Mouse (Mus musculus) gastrocnemius, postnatal 10 days (tissue): ENCODE measurements around the gene Nsmce4a. TPM values are rescaled to one million over a fixed set of nuclear protein-coding genes. Genes with fewer than 3 reads are reported as not detected.
"Not testable (repeated sequence)": the region's sequence is repeated elsewhere in the genome, so short reads cannot be mapped to it uniquely, and the experiment has no call there.

Experiments
- DNase-seq: peaks from one replicate; pipeline ENCODE4 v3.0.0; 2021; ENCODE audit warnings: mixed read lengths
- long read RNA-seq, 2 experiments: library from polyadenylated mRNA; stranded (forward); transcript quantifications; one replicate each; pipeline ENCODE4 v2.0.0; 2021
- total RNA-seq, 2 experiments: library from RNA; stranded (reverse); gene quantifications; 2 replicates each; pipeline ENCODE4 v1.2.3; 2021

Gene Nsmce4a
- 10 to 100 TPM; 36.7 to 39.1 TPM for total RNA-seq
- long read RNA-seq, experiment 1, transcript Nsmce4a-202 (11 exons, 1,435 nt): major isoform, 22 of 26 reads
- long read RNA-seq, experiment 1, partial matches to known transcripts: 0 of 26 reads
- long read RNA-seq, experiment 1, other reads (novel, unspliced or antisense): 4 of 26 reads
- long read RNA-seq, experiment 2, transcript Nsmce4a-202 (11 exons, 1,435 nt): major isoform, 23 of 26 reads
- long read RNA-seq, experiment 2, partial matches to known transcripts: 0 of 26 reads
- long read RNA-seq, experiment 2, other reads (novel, unspliced or antisense): 3 of 26 reads

DNA sequence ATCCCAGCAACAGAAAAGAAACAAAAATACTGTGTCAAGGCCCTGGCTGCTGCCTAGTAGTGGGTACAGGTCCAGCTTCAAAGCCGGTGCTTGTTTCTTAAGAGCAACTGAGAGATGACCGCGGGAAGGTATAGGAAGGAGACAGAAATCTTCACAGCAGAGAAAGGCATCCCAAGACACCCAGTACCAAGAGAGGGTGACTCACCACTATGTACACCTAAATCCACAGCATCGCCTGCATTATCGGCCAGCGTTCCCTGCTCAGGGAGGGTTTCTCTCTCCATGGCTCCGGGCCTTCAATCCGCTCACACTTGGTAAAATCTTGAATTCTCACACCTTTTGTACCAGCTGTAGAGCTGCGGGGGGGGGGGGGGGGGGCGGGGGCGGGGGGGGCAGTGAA lies at the start of gene Nsmce4a:
Gene Nsmce4a, minus strand, starts transcription at position 298 of the 400 bp plus-strand sequence.
- DNase-seq: no peak

GRCm38 (mm10) chr7:130622359-130622758 lies 49.4 kb upstream of the Nsmce4a start:
- DNase-seq: peak; percentile 38

DNA sequence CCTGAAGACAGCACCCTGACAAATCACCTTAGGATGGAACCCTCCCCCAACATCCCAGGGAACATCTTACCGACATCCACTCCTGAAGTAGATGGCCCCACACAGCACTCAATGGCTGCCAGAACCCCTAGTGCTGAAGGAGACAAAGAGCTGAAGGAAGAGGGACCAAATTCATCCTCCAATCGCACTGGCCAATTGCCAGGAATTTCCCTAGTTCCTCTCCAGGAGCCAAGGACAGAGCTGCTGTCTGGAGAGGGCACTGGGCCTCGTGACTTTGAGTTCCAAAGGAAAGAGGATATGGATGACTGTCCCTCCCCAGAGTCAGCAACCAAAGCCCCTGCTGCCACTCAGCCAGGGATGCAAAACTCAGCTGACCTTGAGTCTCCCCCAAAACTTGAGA lies 49.0 kb upstream of the Nsmce4a start:
- peak; percentile 35 for DNase-seq

- no peak for DNase-seq
These were observed 48.1 kb upstream of the Nsmce4a start for GRCm38 (mm10) chr7:130621068-130621467.

GRCm38 (mm10) chr7:130617591-130617990 lies 44.7 kb upstream of the Nsmce4a start:
- no peak for DNase-seq

DNA sequence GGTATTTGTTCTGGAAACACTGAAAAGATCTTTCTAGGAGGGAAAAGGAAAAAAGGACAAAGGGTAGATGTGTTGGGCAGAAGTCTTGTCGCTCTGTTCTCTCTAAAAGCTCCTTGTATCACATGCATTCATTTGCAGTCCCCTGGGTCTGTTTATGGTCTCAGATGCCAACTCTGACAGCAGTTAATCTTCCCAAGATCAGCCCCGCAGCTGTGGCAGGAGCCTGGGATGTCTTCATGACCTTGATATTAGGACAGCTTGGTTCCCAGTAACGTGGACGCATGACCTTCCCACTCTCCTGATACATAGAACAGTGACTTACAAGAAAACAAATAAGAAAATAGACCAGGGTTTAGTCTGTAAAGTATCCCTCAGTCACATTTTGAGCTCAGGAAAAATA lies 41.1 kb upstream of the Nsmce4a start:
- DNase-seq: no peak

GRCm38 (mm10) chr7:130606958-130607357 lies 34.0 kb upstream of the Nsmce4a start:
- no peak for DNase-seq

DNA sequence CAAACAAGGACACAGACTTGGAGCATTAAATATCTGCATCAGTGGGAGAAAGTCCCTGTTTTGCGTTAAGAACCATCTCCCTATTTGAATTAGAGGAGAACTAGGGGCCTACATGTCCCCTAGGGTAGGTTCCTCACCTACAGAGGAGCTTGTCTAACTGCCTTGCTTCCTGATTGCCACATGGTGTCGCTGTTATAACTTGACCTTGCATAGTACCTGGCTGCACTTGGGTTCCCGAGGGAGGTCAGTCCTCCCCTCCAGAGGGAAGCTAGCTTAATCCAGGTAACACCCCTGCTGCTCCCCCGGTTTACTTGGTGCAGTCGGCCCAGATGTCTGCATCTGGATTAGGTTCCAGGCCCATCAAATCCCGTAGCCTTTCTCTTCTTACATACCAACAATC lies 32.2 kb upstream of the Nsmce4a start:
- DNase-seq: no peak

GRCm38 (mm10) chr7:130604390-130604789 lies 31.5 kb upstream of the Nsmce4a start:
- no peak for DNase-seq

GRCm38 (mm10) chr7:130603556-130603955 lies 30.6 kb upstream of the Nsmce4a start:
- DNase-seq: no peak

GRCm38 (mm10) chr7:130602804-130603203 lies 29.9 kb upstream of the Nsmce4a start:
- no peak for DNase-seq

- no peak for DNase-seq
These were observed 27.6 kb upstream of the Nsmce4a start for GRCm38 (mm10) chr7:130600546-130600945.

DNA sequence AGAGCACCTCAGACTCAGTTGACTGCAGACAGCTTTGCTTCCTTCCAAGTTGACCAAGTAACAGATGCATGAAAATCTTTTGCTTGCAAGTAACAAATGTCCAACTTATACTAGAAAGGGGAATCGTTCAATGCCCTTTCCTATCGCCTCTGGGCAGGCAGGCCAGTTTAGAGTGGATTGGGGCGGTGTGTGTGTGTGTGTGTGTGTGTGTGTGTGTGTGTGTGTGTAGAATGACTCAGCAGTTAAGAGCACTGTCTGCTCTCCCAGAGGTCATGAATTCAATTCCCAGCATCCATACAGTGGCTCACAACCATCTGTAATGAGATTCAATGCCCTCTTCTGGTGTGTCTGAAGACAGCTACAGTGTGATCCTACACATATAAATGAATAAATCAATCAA lies 27.2 kb upstream of the Nsmce4a start:
- DNase-seq: no peak

DNA sequence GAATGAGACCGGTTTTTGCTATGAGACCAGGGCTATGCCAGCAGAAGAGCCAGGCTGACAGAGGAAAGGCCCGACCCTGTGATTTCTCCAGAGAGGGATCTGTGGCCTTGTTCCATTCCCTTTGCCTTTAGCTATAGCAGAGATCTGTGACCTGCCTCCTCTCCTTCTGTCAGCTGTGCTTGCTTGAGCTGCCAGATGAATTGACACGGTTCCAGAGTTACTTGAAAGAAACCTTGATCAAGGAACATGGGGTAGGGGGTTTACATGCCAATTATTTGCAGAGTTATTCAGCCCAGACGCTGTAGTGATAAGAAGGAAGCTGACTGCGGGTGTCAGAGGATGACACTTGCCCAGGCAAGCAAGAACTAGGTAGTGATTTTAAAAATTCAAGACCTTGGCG lies 24.6 kb upstream of the Nsmce4a start:
- DNase-seq: no peak

- peak; percentile 35 for DNase-seq
These were observed 23.3 kb upstream of the Nsmce4a start for GRCm38 (mm10) chr7:130596079-130596855.

DNA sequence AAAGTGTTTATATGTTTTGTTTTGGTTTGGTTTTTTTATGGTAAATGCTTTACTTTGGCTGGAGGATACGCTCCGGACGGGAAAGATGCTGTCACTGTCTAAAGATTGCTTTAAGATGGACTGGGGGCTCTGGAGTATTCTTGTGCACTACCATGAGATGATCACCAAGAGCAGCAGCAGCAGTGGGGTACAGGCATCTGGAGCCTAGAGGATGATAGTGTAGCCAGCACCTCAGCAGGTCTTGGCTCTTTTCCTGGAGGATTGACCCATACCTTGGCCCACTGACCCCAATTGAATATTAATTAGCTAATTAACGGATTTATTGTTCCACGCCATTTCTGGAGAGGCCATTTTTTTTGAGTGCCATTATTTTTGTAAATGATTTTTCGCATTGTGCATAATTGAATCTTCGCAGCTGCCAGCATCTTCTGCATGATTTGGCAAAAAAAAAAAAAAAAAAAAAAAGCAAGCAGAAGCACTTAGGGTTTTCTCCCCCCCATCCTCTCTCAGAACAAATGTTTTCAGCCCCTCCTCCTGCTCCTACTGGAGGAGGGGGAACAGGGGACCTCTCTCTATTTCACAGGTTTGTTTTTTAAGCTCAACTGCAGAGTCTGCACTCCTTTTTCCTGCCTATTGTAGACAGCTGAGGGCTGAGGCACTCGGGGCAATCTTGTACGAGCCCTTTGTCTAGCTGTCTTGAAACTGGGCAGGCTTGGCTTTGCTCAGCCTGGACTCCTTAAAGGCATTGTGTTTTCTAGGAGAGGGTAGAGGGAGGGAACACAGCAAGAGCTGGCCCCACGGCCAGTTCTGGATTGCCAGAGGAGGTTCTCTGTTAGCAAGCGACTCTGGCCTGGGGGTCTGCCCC lies 20.7 kb upstream of the Nsmce4a start:
- DNase-seq: not testable (repeated sequence)

GRCm38 (mm10) chr7:130592975-130593374 lies 20.1 kb upstream of the Nsmce4a start:
- DNase-seq: not testable (repeated sequence)

DNA sequence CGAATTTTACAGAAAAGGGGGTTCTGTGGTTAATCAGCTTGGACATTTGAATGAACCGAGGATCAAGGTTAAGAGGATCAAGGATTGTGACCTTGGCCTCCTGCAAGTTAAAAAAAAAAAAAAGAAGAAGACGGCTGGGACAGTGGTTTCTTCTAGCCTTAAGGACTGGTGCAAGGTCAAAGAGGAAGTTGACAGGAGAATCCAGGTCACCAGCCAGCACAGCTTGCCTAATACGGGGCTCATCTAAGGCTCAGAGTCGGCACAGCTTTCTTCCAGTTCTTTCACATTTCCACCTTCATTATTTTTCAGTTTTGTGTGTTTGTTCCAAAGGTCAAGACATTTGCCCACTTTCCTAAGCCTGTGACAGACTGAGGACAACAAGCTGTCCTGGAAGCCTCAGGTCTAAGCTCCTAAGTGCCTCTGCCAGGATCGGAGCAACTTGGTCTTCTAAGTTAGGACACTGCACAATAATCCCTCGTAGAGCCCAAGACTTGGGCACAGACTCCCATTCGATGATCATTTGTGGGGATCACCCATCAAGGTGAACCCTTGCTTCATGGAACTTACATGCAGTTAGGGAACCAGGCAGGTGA lies 18.0 kb upstream of the Nsmce4a start:
- no peak for DNase-seq

GRCm38 (mm10) chr7:130590081-130590828 lies 17.3 kb upstream of the Nsmce4a start:
- no peak for DNase-seq

GRCm38 (mm10) chr7:130586521-130587072 lies 13.7 kb upstream of the Nsmce4a start:
- no peak for DNase-seq

DNA sequence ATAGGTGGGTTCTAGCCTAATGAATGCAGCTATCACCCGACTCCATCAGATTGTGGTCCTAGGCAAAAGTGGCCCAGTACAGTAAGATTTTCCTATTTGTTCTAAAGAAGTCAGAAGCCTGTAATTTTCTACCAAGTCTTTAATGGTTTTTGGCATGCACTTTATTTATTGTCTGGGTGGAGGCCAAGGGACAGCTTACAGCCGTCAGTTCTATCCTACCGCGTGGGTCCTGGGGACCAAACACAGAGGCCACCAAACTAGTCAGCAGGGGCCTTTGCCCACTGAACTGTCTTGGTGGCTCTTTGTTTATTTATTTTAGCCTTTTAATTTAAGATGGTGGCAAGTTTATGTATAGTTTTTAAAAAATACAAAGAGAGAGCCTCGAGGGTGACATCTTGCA lies 5.7 kb upstream of the Nsmce4a start:
- no peak for DNase-seq
